Mouse (Mus musculus) CH12.LX (cell line): Measurements from ENCODE around the gene Papss2. TPM values are rescaled to one million over a fixed set of nuclear protein-coding genes. Genes with fewer than 3 reads are reported as not detected.

Experiments used
- DNase-seq: peaks from one replicate; pipeline ENCODE4 v3.0.0-alpha.2; 2013; ENCODE audit errors: extremely low read depth
- H3K27ac ChIP-seq: 2 replicates; pipeline ENCODE4 v1.5.1; 2012; ENCODE audit warnings: low read depth, mild to moderate bottlenecking, control low read depth, moderate library complexity; ENCODE audit not compliant: insufficient read depth
- H3K27me3 ChIP-seq: replicated peaks from 2 replicates; pipeline ENCODE3; 2012; ENCODE audit warnings: inconsistent platforms
- H3K36me3 ChIP-seq, 2 experiments: replicated peaks in 1 of 2; 2 replicates each; pipeline versions ENCODE3 to v1.6.1; 2012; ENCODE audit warnings: inconsistent platforms in 1 of 2, low read length in 1 of 2, mild to moderate bottlenecking in 1 of 2, mixed read lengths in 1 of 2, moderate library complexity in 1 of 2; ENCODE audit not compliant: control insufficient read depth in 1 of 2, insufficient read depth in 1 of 2
- H3K4me1 ChIP-seq, 2 experiments: 2 replicates each; pipeline ENCODE4 v1.6.1; 2012; ENCODE audit warnings: inconsistent platforms in 1 of 2, moderate library complexity in 1 of 2; ENCODE audit not compliant: insufficient read depth in 2 of 2, control insufficient read depth in 1 of 2
- H3K4me2 ChIP-seq: 2 replicates; pipeline ENCODE4 v1.6.1; 2012; ENCODE audit warnings: low read depth, mild to moderate bottlenecking, control low read depth; ENCODE audit not compliant: poor library complexity, insufficient read depth, severe bottlenecking
- H3K4me3 ChIP-seq, 3 experiments: fragments of 150-350 bp in 1 of 3; sonication (generic) in 1 of 3; replicated peaks in 1 of 3; 2 replicates each; pipeline versions ENCODE3 to v1.5.1; 2011 to 2012; ENCODE audit warnings: low read depth in 2 of 3, low read length in 2 of 3, mild to moderate bottlenecking in 2 of 3, moderate library complexity in 2 of 3, control low read depth in 1 of 3, improper control_type of control experiment in 1 of 3, inconsistent platforms in 1 of 3, mixed read lengths in 1 of 3; ENCODE audit not compliant: poor library complexity in 1 of 3
- H3K79me2 ChIP-seq: replicated peaks from 2 replicates; pipeline ENCODE4 v1.6.1; 2012; ENCODE audit warnings: mild to moderate bottlenecking, moderate library complexity; ENCODE audit not compliant: control insufficient read depth, poor library complexity, insufficient read depth, severe bottlenecking; ENCODE audit errors: extremely low read depth
- H3K9ac ChIP-seq: 2 replicates; pipeline ENCODE4 v1.6.1; 2012; ENCODE audit warnings: low read depth, mild to moderate bottlenecking, control low read depth, moderate library complexity; ENCODE audit not compliant: insufficient read depth
- H3K9me3 ChIP-seq: replicated peaks from 2 replicates; pipeline ENCODE3; 2012; ENCODE audit warnings: low read length, inconsistent platforms, mixed read lengths
- CHD1 ChIP-seq: IDR thresholded peaks from 2 replicates; pipeline ENCODE4 v1.6.1; 2012; ENCODE audit warnings: low read depth, low read length, improper control_type of control experiment, inconsistent platforms
- CTCF ChIP-seq, 2 experiments: IDR thresholded peaks in 1 of 2; conservative IDR thresholded peaks in 1 of 2; 2 replicates each; pipeline ENCODE4 v1.5.1; 2011 to 2012; ENCODE audit warnings: low read depth in 2 of 2, low read length in 2 of 2, improper control_type of control experiment in 1 of 2, inconsistent platforms in 1 of 2, mild to moderate bottlenecking in 1 of 2, moderate library complexity in 1 of 2
- E2F4 ChIP-seq: IDR thresholded peaks from 2 replicates; pipeline ENCODE4 v1.6.1; 2011; ENCODE audit warnings: low read depth, low read length, improper control_type of control experiment; ENCODE audit not compliant: insufficient replicate concordance
- ELF1 ChIP-seq: IDR thresholded peaks from 2 replicates; pipeline ENCODE4 v1.6.1; 2014; ENCODE audit warnings: low read depth, mild to moderate bottlenecking, inconsistent platforms, low read length, improper control_type of control experiment
- ETS1 ChIP-seq: conservative IDR thresholded peaks from 2 replicates; pipeline ENCODE4 v1.6.1; 2012; ENCODE audit warnings: low read depth, mild to moderate bottlenecking, inconsistent platforms, low read length, improper control_type of control experiment, moderate library complexity
- JUN ChIP-seq: IDR thresholded peaks from 2 replicates; pipeline ENCODE4 v1.6.1; 2011; ENCODE audit warnings: low read depth, mild to moderate bottlenecking, low read length, improper control_type of control experiment, moderate library complexity; ENCODE audit not compliant: insufficient read depth
- JUND ChIP-seq: conservative IDR thresholded peaks from 2 replicates; pipeline ENCODE4 v1.6.1; 2011; ENCODE audit warnings: low read depth, low read length, improper control_type of control experiment
- NELFE ChIP-seq: IDR thresholded peaks from 2 replicates; pipeline ENCODE4 v1.6.1; 2011; ENCODE audit warnings: low read depth, low read length, improper control_type of control experiment
- POLR2A ChIP-seq: IDR thresholded peaks from 2 replicates; pipeline ENCODE4 v1.6.1; 2011; ENCODE audit warnings: low read depth, mild to moderate bottlenecking, improper control_type of control experiment, low read length
- RCOR1 ChIP-seq: conservative IDR thresholded peaks from 2 replicates; pipeline ENCODE4 v1.6.1; 2012; ENCODE audit warnings: low read depth, mild to moderate bottlenecking, inconsistent platforms, low read length, improper control_type of control experiment
- USF2 ChIP-seq: conservative IDR thresholded peaks from 2 replicates; pipeline ENCODE4 v1.6.1; 2011; ENCODE audit warnings: low read depth, low read length, improper control_type of control experiment
- ZKSCAN1 ChIP-seq: IDR thresholded peaks from 2 replicates; pipeline ENCODE4 v1.6.1; 2012; ENCODE audit warnings: low read depth, inconsistent platforms, low read length, improper control_type of control experiment, borderline replicate concordance
- ZMIZ1 ChIP-seq: IDR thresholded peaks from 2 replicates; pipeline ENCODE4 v1.6.1; 2012; ENCODE audit warnings: low read depth, mild to moderate bottlenecking, inconsistent platforms, low read length, improper control_type of control experiment
- dilution Hi-C: fragments of 300-500 bp; cut with MboI; formaldehyde crosslinking; loops from 2 replicates; pipeline ENCODE4 v1.14.3; 2020; ENCODE audit warnings: low sequenced_read_pairs; ENCODE audit not compliant: extremely low pct_unique_long_range_greater_than_20kb, extremely low pct_ligation_motif_present
- in situ Hi-C: fragments of 300-500 bp; cut with MboI; formaldehyde crosslinking; loops from 3 replicates; pipeline ENCODE4 v1.14.3; 2019; ENCODE audit warnings: low sequenced_read_pairs, low pct_ligation_motif_present, low pct_unique_long_range_greater_than_20kb, mixed read lengths
- polyA plus RNA-seq: library from polyadenylated mRNA; unstranded; fragments of >175 nt; gene quantifications from 2 replicates; pipeline ENCODE4 v1.2.1, GENCODE M21; 2012; ENCODE audit warnings: low read depth; ENCODE audit not compliant: insufficient read length
- total RNA-seq, 2 experiments: library from RNA; depleted of rRNA; stranded (reverse); fragments of 300-350 nt in 1 of 2; fragments of >200 nt in 1 of 2; gene quantifications; 2 replicates each; pipeline ENCODE4 v1.2.3; 2012 to 2014

The Papss2 gene
- total and polyA plus RNA-seq, 3 experiments = 0.36 to 0.42 (median 0.39) TPM

- no peak overlapping the region for H3K4me2 ChIP-seq
- DNase-seq = no peak
- no peak overlapping the region for H3K9ac ChIP-seq
- peaks cover 3% of the 10 kb centered on the region for H3K9me3 ChIP-seq
- no peak for TF ChIP-seq ZMIZ1
- no peak for TF ChIP-seq CHD1
- TF ChIP-seq CTCF (conservative IDR thresholded peaks at IDR 0.05 in 1 of 2, IDR thresholded peaks at IDR 0.05 in 1 of 2; ENCODE audit: low read depth in 2 of 2, low read length in 2 of 2) = no peak
- no peak for TF ChIP-seq ETS1
- no peak for TF ChIP-seq ZKSCAN1
- no peak overlapping the region for H3K4me3 ChIP-seq
- dilution Hi-C loops = no loop called here
- in situ Hi-C loops = no loop called here
- no peaks in the 10 kb centered on the region for H3K79me2 ChIP-seq
- no peaks in the 10 kb centered on the region for H3K27me3 ChIP-seq
- H3K27ac ChIP-seq = no peak overlapping the region
- 0 out of 4 replicates have a peak, but pooled peaks cover 0 to 2% of the 10 kb centered on the region in 2 experiments for H3K4me1 ChIP-seq
- H3K36me3 ChIP-seq = no peaks in the 10 kb centered on the region
Observed at GRCm38 (mm10) chr19:32604563-32605252, 9.1 kb downstream of the Papss2 start.

GRCm38 (mm10) chr19:32606227-32606827, 10.7 kb downstream of the Papss2 start:
- TF ChIP-seq RCOR1 (no peak), CTCF (conservative IDR thresholded peaks at IDR 0.05 in 1 of 2, IDR thresholded peaks at IDR 0.05 in 1 of 2; ENCODE audit: low read depth in 2 of 2, low read length in 2 of 2) (no peak), JUN (no peak), NELFE (no peak), ELF1 (no peak), USF2 (no peak), E2F4 (no peak), POLR2A (no peak), ETS1 (no peak), ZMIZ1 (no peak), CHD1 (no peak)
- Histone ChIP-seq H3K36me3 (no peaks in the 10 kb centered on the region), H3K4me3 (no peak overlapping the region), H3K27me3 (no peaks in the 10 kb centered on the region), H3K4me2 (no peak overlapping the region), H3K79me2 (no peaks in the 10 kb centered on the region), H3K9ac (no peak overlapping the region), H3K4me1 (0 out of 4 replicates have a peak, but pooled peaks cover 0 to 2% of the 10 kb centered on the region in 2 experiments), H3K9me3 (peaks cover 3% of the 10 kb centered on the region), H3K27ac (no peak overlapping the region)
- dilution Hi-C loops (no loop called here), in situ Hi-C loops (no loop called here)
- no peak for DNase-seq

- no peak overlapping the region for H3K27ac ChIP-seq
- no peak overlapping the region for H3K4me2 ChIP-seq
- no peak for DNase-seq
- no peak overlapping the region for H3K9ac ChIP-seq
- 0 out of 4 replicates have a peak, but pooled peaks cover 0 to 2% of the 10 kb centered on the region in 2 experiments for H3K4me1 ChIP-seq
- no peaks in the 10 kb centered on the region for H3K36me3 ChIP-seq
- no peaks in the 10 kb centered on the region for H3K79me2 ChIP-seq
- TF ChIP-seq JUND = no peak
- dilution Hi-C loops (no loop called here), in situ Hi-C loops (no loop called here)
- no peak overlapping the region for H3K4me3 ChIP-seq
- H3K9me3 ChIP-seq = peaks cover 3% of the 10 kb centered on the region
- H3K27me3 ChIP-seq = no peaks in the 10 kb centered on the region
Observed at GRCm38 (mm10) chr19:32607036-32607435, 11.4 kb downstream of the Papss2 start.
